Mouse (Mus musculus) forebrain, embryonic 11.5 days (tissue): ENCODE data around the gene Ptpn14. TPM values are rescaled to one million over a fixed set of nuclear protein-coding genes. Genes with fewer than 3 reads are reported as not detected.

ENCODE experiments used
- ATAC-seq: fragments of 200-750 bp; cut with Nextera tagmentation; replicated peaks from 2 replicates; pipeline ENCODE4 v1.8.0; 2017; ENCODE audit warnings: moderate TSS enrichment; ENCODE audit not compliant: low FRiP score
- DNase-seq: peaks from one replicate; pipeline ENCODE4 v3.0.0-alpha.2; 2017; ENCODE audit warnings: low spot score
- H3K27ac ChIP-seq: fragments of 300-500 bp; sonication (generic); 2 replicates; pipeline ENCODE4 v1.5.1; 2014; ENCODE audit warnings: low read depth, low read length
- H3K27me3 ChIP-seq: fragments of 300-500 bp; sonication (generic); 2 replicates; pipeline ENCODE4 v1.6.1; 2014; ENCODE audit warnings: mild to moderate bottlenecking, low read length, mixed read lengths; ENCODE audit not compliant: control insufficient read depth, insufficient read depth
- H3K36me3 ChIP-seq: fragments of 300-500 bp; sonication (generic); 2 replicates; pipeline ENCODE4 v1.6.1; 2014; ENCODE audit warnings: mild to moderate bottlenecking, low read length, moderate library complexity, mixed read lengths; ENCODE audit not compliant: control insufficient read depth, insufficient read depth
- H3K4me1 ChIP-seq: fragments of 300-500 bp; sonication (generic); replicated peaks from 2 replicates; pipeline ENCODE4 v1.6.1; 2014; ENCODE audit warnings: low read length, mixed read lengths; ENCODE audit not compliant: control insufficient read depth, insufficient read depth
- H3K4me2 ChIP-seq: fragments of 300-500 bp; sonication (generic); 2 replicates; pipeline ENCODE4 v1.6.1; 2014; ENCODE audit warnings: low read depth, mild to moderate bottlenecking, low read length, moderate library complexity, mixed read lengths; ENCODE audit not compliant: severe bottlenecking
- H3K4me3 ChIP-seq: fragments of 300-500 bp; sonication (generic); 2 replicates; pipeline ENCODE4 v1.5.1; 2014; ENCODE audit warnings: low read depth, low read length
- H3K9ac ChIP-seq: fragments of 300-500 bp; sonication (generic); 2 replicates; pipeline ENCODE4 v1.6.1; 2014; ENCODE audit warnings: low read length
- H3K9me3 ChIP-seq: fragments of 300-500 bp; sonication (generic); 2 replicates; pipeline ENCODE4 v1.6.1; 2016; ENCODE audit warnings: low read length, mixed read lengths; ENCODE audit not compliant: control insufficient read depth
- WGBS: fragments of 180-500 bp; shearing (Covaris S2); extraction: QIAGEN DNeasy Blood & Tissue Kit; methylation state at CpG from one replicate; pipeline ENCODE4 v1.1.7; 2014; 5-methylcytosine and 5-hydroxymethylcytosine counted together
- polyA plus RNA-seq: library from polyadenylated mRNA; unstranded; fragments of >200 nt; fragmentation: Nextera tagmentation; extraction: Ambion mirVana; gene quantifications from 2 replicates; pipeline ENCODE4 v1.2.1, GENCODE M21; 2014

Ptpn14 gene
- polyA plus RNA-seq, 1 experiment from 2014 or later, result 4.5 TPM

- Histone ChIP-seq H3K27me3 (no peaks in the 10 kb centered on the region), H3K4me2 (no peak overlapping the region), H3K4me3 (no peak overlapping the region), H3K9ac (no peak overlapping the region), H3K4me1 (peaks cover 7% of the 10 kb centered on the region), H3K36me3 (no peaks in the 10 kb centered on the region; the same call in 1 of the 2 replicates), H3K9me3 (no peaks in the 10 kb centered on the region), H3K27ac (no peak overlapping the region)
- no peak for DNase-seq
- WGBS, result 79% methylated on average over 13 of the region's 13 CpGs
- ATAC-seq, result no peak
These were observed 182.7 kb downstream of the Ptpn14 start for GRCm38 (mm10) chr1:189910685-189911345.

GRCm38 (mm10) chr1:189913093-189913760, 185.2 kb downstream of the Ptpn14 start:
- no peaks in the 10 kb centered on the region for H3K27me3 ChIP-seq
- WGBS, result 91% methylated on average over 21 of the region's 21 CpGs
- DNase-seq (no peak), ATAC-seq (no peak)
- no peaks in the 10 kb centered on the region; the same call in 1 of the 2 replicates for H3K36me3 ChIP-seq
- H3K4me1 ChIP-seq, result peaks cover 16% of the 10 kb centered on the region
- no peak overlapping the region for H3K27ac ChIP-seq
- no peak overlapping the region for H3K4me2 ChIP-seq
- no peak overlapping the region for H3K4me3 ChIP-seq
- no peaks in the 10 kb centered on the region for H3K9me3 ChIP-seq
- no peak overlapping the region for H3K9ac ChIP-seq

- Histone ChIP-seq H3K9ac (0 out of 2 replicates have a peak overlapping the region, but pooled peaks have one; percentile 16), H3K4me3 (no peak overlapping the region), H3K27me3 (no peaks in the 10 kb centered on the region), H3K36me3 (no peaks in the 10 kb centered on the region; the same call in 1 of the 2 replicates), H3K4me2 (no peak overlapping the region), H3K9me3 (no peaks in the 10 kb centered on the region), H3K4me1 (peaks cover 16% of the 10 kb centered on the region), H3K27ac (no peak overlapping the region)
- 28% methylated on average over 10 of the region's 10 CpGs for WGBS
- no peak for ATAC-seq
- DNase-seq, result peak; percentile 46
These were observed 188.5 kb downstream of the Ptpn14 start for GRCm38 (mm10) chr1:189916422-189917125.

- 39% methylated on average over 4 of the region's 4 CpGs for WGBS
- no peak overlapping the region for H3K4me3 ChIP-seq
- H3K4me2 ChIP-seq, result no peak overlapping the region
- H3K4me1 ChIP-seq, result peaks cover 16% of the 10 kb centered on the region
- DNase-seq, result no peak
- no peak for ATAC-seq
- H3K36me3 ChIP-seq, result no peaks in the 10 kb centered on the region; the same call in 1 of the 2 replicates
- H3K9ac ChIP-seq, result no peak overlapping the region
- H3K27ac ChIP-seq, result no peak overlapping the region
- no peaks in the 10 kb centered on the region for H3K9me3 ChIP-seq
- no peaks in the 10 kb centered on the region for H3K27me3 ChIP-seq
These were observed 189.0 kb downstream of the Ptpn14 start for GRCm38 (mm10) chr1:189917126-189917500.

GRCm38 (mm10) chr1:189919756-189920155, 191.7 kb downstream of the Ptpn14 start:
- no peak overlapping the region for H3K4me3 ChIP-seq
- DNase-seq (no peak), ATAC-seq (no peak)
- H3K27me3 ChIP-seq, result peaks cover 4% of the 10 kb centered on the region; the same call in 1 of the 2 replicates
- H3K4me2 ChIP-seq, result no peak overlapping the region
- no peaks in the 10 kb centered on the region for H3K9me3 ChIP-seq
- no peak overlapping the region for H3K9ac ChIP-seq
- 93% methylated on average over 3 of the region's 3 CpGs for WGBS
- peaks cover 15% of the 10 kb centered on the region for H3K4me1 ChIP-seq
- H3K36me3 ChIP-seq, result no peaks in the 10 kb centered on the region
- no peak overlapping the region for H3K27ac ChIP-seq

- H3K27me3 ChIP-seq, result peaks cover 4% of the 10 kb centered on the region; the same call in 1 of the 2 replicates
- ATAC-seq, result peak; percentile 48; the same call in 1 of the 2 replicates
- 50% methylated on average over 28 of the region's 28 CpGs for WGBS
- no peaks in the 10 kb centered on the region for H3K36me3 ChIP-seq
- H3K4me1 ChIP-seq, result peaks cover 12% of the 10 kb centered on the region; the same call in 1 of the 2 replicates
- no peaks in the 10 kb centered on the region for H3K9me3 ChIP-seq
- H3K4me2 ChIP-seq, result peak overlapping the region; percentile 93
- no peak overlapping the region for H3K27ac ChIP-seq
- peak overlapping the region; percentile 71 for H3K4me3 ChIP-seq
- H3K9ac ChIP-seq, result peak overlapping the region; percentile 81; the same call in 1 of the 2 replicates
- peak; percentile 60 for DNase-seq
These were observed 192.9 kb downstream of the Ptpn14 start for GRCm38 (mm10) chr1:189920701-189921567.

- Histone ChIP-seq H3K9ac (peak overlapping the region; percentile 81), H3K36me3 (no peaks in the 10 kb centered on the region), H3K27me3 (peaks cover 4% of the 10 kb centered on the region; the same call in 1 of the 2 replicates), H3K4me3 (peak overlapping the region; percentile 71), H3K4me2 (peak overlapping the region; percentile 93), H3K4me1 (peaks cover 8% of the 10 kb centered on the region; the same call in 1 of the 2 replicates), H3K27ac (no peak overlapping the region), H3K9me3 (no peaks in the 10 kb centered on the region)
- 9% methylated on average over 4 of the region's 4 CpGs for WGBS
- DNase-seq (no peak), ATAC-seq (peak; percentile 29)
These were observed 193.4 kb downstream of the Ptpn14 start for GRCm38 (mm10) chr1:189921568-189921817.
